Mouse (Mus musculus): ENCODE data around the gene Ankrd37.

Gene Ankrd37

GRCm38 (mm10) chr8:45973988-45974505 lies 31.5 kb downstream of the Ankrd37 start:
- no peak for DNase-seq

DNA sequence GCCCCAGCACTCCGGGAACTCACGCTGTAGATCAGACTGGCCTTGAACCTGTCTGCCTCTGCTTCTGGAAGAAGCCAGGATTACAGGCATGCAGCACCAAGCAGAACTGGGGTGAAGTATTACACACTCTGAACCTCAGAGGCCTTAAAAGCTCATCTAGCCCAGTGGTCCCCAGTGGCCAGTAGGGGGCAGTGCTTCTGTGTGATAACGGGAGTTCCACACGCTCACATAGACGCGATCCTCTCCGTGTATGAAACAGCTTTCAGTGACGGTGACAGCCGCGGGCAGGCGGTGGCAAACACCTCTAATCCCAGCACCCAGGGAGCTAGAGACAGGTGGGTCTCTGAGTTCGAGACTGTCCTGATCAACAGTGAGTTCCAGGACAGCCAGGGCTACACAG lies 34.6 kb downstream of the Ankrd37 start:
- DNase-seq = peak; percentile 23

DNA sequence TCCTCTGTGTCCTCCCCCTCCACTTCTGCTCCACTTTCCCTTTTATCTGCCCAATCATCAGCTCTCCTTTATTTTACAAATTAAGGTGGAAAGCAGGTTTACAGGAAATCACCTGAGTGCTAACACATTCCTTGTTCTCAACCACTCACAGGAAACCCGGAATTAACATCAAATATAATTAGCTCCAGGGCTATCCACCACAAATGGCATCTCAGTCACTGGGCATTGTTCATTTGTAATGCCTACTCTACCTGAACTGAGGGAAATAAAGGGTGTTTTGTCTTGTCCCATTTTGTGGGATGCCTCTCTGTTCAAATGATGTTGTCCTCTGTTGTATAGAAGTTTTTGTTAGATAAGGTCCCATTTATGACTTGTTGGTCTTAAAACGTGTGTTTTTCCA lies 54.9 kb downstream of the Ankrd37 start:
- DNase-seq = no peak
